Mouse (Mus musculus): ENCODE data around the gene Mex3d.

DNA sequence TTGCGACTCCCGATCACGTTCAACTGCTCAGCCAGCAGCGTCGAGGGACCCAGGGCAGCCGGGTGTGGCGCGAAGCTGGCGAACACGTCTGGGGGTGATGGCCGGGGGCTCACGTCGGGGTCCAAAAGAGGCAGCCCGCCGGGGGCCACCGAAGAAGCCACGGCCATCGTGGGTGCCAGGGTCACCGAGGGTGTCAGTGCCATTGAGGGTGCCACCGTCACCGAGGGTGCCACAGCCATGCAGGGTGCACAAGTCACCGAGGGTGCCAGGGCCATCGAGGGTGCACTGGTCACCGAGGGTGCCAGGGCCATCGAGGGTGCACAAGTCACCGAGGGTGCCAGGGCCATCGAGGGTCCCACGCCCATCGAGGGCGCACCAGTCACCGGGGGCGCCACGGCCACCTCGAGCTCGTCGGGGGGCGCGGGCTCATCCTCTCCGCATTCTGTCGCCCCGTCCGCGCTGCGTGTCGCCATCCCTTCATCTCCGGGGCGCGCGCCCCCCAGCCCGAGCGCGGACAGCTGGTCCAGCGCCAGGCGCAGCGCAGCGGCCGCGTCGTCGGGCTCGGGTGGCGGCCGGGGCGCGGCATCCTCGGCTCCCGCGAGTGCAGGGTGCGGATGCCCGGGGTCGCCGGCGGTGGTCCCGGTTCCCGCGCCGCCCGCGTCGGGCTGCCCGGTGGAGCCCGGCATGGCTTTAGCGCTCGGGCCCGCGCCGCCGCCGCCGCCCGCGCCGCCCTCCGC is 556 bp downstream of the Mex3d start:
- TF ChIP-seq POLR2A (IDR thresholded peaks at IDR 0.05; ENCODE audit: control insufficient read depth, extremely low read depth, insufficient read depth, low read length, poor library complexity) (0 out of 2 replicates have a peak, but pooled peaks have one; percentile 4), CTCF (IDR thresholded peaks at IDR 0.05; ENCODE audit: borderline replicate concordance, control insufficient read depth, extremely low read depth, insufficient read depth, low read length, poor library complexity) (no peak)
